Mouse (Mus musculus): ENCODE measurements around the gene Erbb4.

- TF ChIP-seq TAL1 (IDR thresholded peaks at IDR 0.05; ENCODE audit: low read length): no peak
- no peak for TF ChIP-seq GATA1 (IDR thresholded peaks at IDR 0.05; ENCODE audit: low read length)
Measured at GRCm38 (mm10) chr1:68401204-68401603, 706.7 kb downstream of the Erbb4 start.

All from erythroblast, embryonic 14.5 days (primary cell).